Mouse (Mus musculus): Measurements from ENCODE around the gene Chd4. TPM values are rescaled to one million over a fixed set of nuclear protein-coding genes. Genes with fewer than 3 reads are reported as not detected.

Gene Chd4
- total and polyA plus RNA-seq, 3 experiments: 93.0 to 232 (median 173) TPM

- H3K4me1 ChIP-seq (ENCODE audit: control insufficient read depth in 1 of 2, insufficient read depth in 2 of 2, low read length in 2 of 2): peaks cover 0 to 25% of the 10 kb centered on the region in 2 experiments; a peak in 3 of 4 replicates
- no peak for TF ChIP-seq ZMIZ1 (IDR thresholded peaks at IDR 0.05; ENCODE audit: low read depth, low read length)
- no peak for TF ChIP-seq HCFC1 (IDR thresholded peaks at IDR 0.05; ENCODE audit: low read depth, low read length)
- no peak for TF ChIP-seq BHLHE40 (IDR thresholded peaks at IDR 0.05; ENCODE audit: borderline replicate concordance, low read depth, low read length)
- no peak for TF ChIP-seq ZKSCAN1 (IDR thresholded peaks at IDR 0.05; ENCODE audit: low read depth, low read length)
- H3K79me2 ChIP-seq (ENCODE audit: control insufficient read depth, insufficient read depth, low read length, poor library complexity): peaks cover 10% of the 10 kb centered on the region
- no peak overlapping the region for H3K9ac ChIP-seq (ENCODE audit: control insufficient read depth, low read depth, low read length, poor library complexity, severe bottlenecking)
- no peaks in the 10 kb centered on the region for H3K27me3 ChIP-seq (ENCODE audit: control insufficient read depth in 1 of 2, insufficient read depth in 2 of 2, low read length in 2 of 2)
- DNase-seq (ENCODE audit: low read depth, low spot score): no peak
- H3K9me3 ChIP-seq (replicated peaks; ENCODE audit: insufficient read depth, low read length): no peaks in the 10 kb centered on the region
- no peak overlapping the region for H3K27ac ChIP-seq (ENCODE audit: control insufficient read depth, low read depth, low read length)
- peaks cover 0 to 9% of the 10 kb centered on the region in 2 experiments; a peak in 2 of 4 replicates for H3K36me3 ChIP-seq (ENCODE audit: control insufficient read depth in 1 of 2, insufficient read depth in 2 of 2, low read length in 2 of 2)
- H3K4me3 ChIP-seq (ENCODE audit: control insufficient read depth in 1 of 2, insufficient read depth in 1 of 2, low read depth in 2 of 2, low read length in 2 of 2): no peak overlapping the region
Measured at GRCm38 (mm10) chr6:125148251-125148925, 52.6 kb downstream of the Chd4 start.

- H3K9ac ChIP-seq (ENCODE audit: control insufficient read depth, low read depth, low read length, poor library complexity, severe bottlenecking): no peak overlapping the region
- no peak for DNase-seq (ENCODE audit: low read depth, low spot score)
- H3K27ac ChIP-seq (ENCODE audit: control insufficient read depth, low read depth, low read length): no peak overlapping the region
- H3K36me3 ChIP-seq (ENCODE audit: control insufficient read depth in 1 of 2, insufficient read depth in 2 of 2, low read length in 2 of 2): peaks cover 0 to 9% of the 10 kb centered on the region in 2 experiments; a peak in 2 of 4 replicates
- no peaks in the 10 kb centered on the region for H3K9me3 ChIP-seq (replicated peaks; ENCODE audit: insufficient read depth, low read length)
- no peaks in the 10 kb centered on the region for H3K27me3 ChIP-seq (ENCODE audit: control insufficient read depth in 1 of 2, insufficient read depth in 2 of 2, low read length in 2 of 2)
- peaks cover 16% of the 10 kb centered on the region for H3K79me2 ChIP-seq (ENCODE audit: control insufficient read depth, insufficient read depth, low read length, poor library complexity)
- TF ChIP-seq RAD21 (IDR thresholded peaks at IDR 0.05; ENCODE audit: low read depth, low read length) (no peak), MXI1 (IDR thresholded peaks at IDR 0.05; ENCODE audit: low read depth, low read length) (no peak), ZKSCAN1 (IDR thresholded peaks at IDR 0.05; ENCODE audit: low read depth, low read length) (no peak), MAX (IDR thresholded peaks at IDR 0.05; ENCODE audit: low read length) (no peak), KAT2A (conservative IDR thresholded peaks at IDR 0.05; ENCODE audit: low read depth, low read length) (no peak), ZC3H11A (IDR thresholded peaks at IDR 0.05; ENCODE audit: low read depth, low read length) (no peak)
- H3K4me1 ChIP-seq (ENCODE audit: control insufficient read depth in 1 of 2, insufficient read depth in 2 of 2, low read length in 2 of 2): peaks cover 0 to 28% of the 10 kb centered on the region in 2 experiments; a peak in 3 of 4 replicates
- no peak overlapping the region for H3K4me3 ChIP-seq (ENCODE audit: control insufficient read depth in 1 of 2, insufficient read depth in 1 of 2, low read depth in 2 of 2, low read length in 2 of 2)
Measured at GRCm38 (mm10) chr6:125148926-125149568, 53.3 kb downstream of the Chd4 start.

GRCm38 (mm10) chr6:125149569-125149950, 53.8 kb downstream of the Chd4 start:
- H3K4me3 ChIP-seq (ENCODE audit: control insufficient read depth in 1 of 2, insufficient read depth in 1 of 2, low read depth in 2 of 2, low read length in 2 of 2): no peak overlapping the region
- H3K9ac ChIP-seq (ENCODE audit: control insufficient read depth, low read depth, low read length, poor library complexity, severe bottlenecking): no peak overlapping the region
- H3K9me3 ChIP-seq (replicated peaks; ENCODE audit: insufficient read depth, low read length): no peaks in the 10 kb centered on the region
- H3K36me3 ChIP-seq (ENCODE audit: control insufficient read depth in 1 of 2, insufficient read depth in 2 of 2, low read length in 2 of 2): peaks cover 0 to 9% of the 10 kb centered on the region in 2 experiments; a peak in 2 of 4 replicates
- peaks cover 21% of the 10 kb centered on the region for H3K79me2 ChIP-seq (ENCODE audit: control insufficient read depth, insufficient read depth, low read length, poor library complexity)
- H3K4me1 ChIP-seq (ENCODE audit: control insufficient read depth in 1 of 2, insufficient read depth in 2 of 2, low read length in 2 of 2): peaks cover 0 to 28% of the 10 kb centered on the region in 2 experiments; a peak in 3 of 4 replicates
- no peak for TF ChIP-seq TBP (IDR thresholded peaks at IDR 0.05; ENCODE audit: low read depth, low read length)
- no peak for TF ChIP-seq EP300 (IDR thresholded peaks at IDR 0.05; ENCODE audit: low read depth in 1 of 2, low read length in 2 of 2)
- TF ChIP-seq BHLHE40 (IDR thresholded peaks at IDR 0.05; ENCODE audit: borderline replicate concordance, low read depth, low read length): no peak
- no peak for TF ChIP-seq TAL1 (IDR thresholded peaks at IDR 0.05; ENCODE audit: low read length)
- no peak for TF ChIP-seq POLR2AphosphoS5 (IDR thresholded peaks at IDR 0.05; ENCODE audit: borderline replicate concordance, low read depth, low read length)
- no peak for TF ChIP-seq ETS1 (IDR thresholded peaks at IDR 0.05; ENCODE audit: low read depth, low read length)
- TF ChIP-seq NELFE (IDR thresholded peaks at IDR 0.05; ENCODE audit: low read depth, low read length): no peak
- no peak for TF ChIP-seq KAT2A (conservative IDR thresholded peaks at IDR 0.05; ENCODE audit: low read depth, low read length)
- no peak for TF ChIP-seq USF1 (IDR thresholded peaks at IDR 0.05; ENCODE audit: low read depth, low read length)
- TF ChIP-seq GABPA (IDR thresholded peaks at IDR 0.05; ENCODE audit: low read depth, low read length): no peak
- TF ChIP-seq MYB (IDR thresholded peaks at IDR 0.05; ENCODE audit: low read depth, low read length): no peak
- TF ChIP-seq JUND (IDR thresholded peaks at IDR 0.05; ENCODE audit: low read depth, low read length): no peak
- no peak for TF ChIP-seq MAZ (IDR thresholded peaks at IDR 0.05; ENCODE audit: low read depth, low read length)
- DNase-seq (ENCODE audit: low read depth, low spot score): no peak
- H3K27ac ChIP-seq (ENCODE audit: control insufficient read depth, low read depth, low read length): no peak overlapping the region
- H3K27me3 ChIP-seq (ENCODE audit: control insufficient read depth in 1 of 2, insufficient read depth in 2 of 2, low read length in 2 of 2): no peaks in the 10 kb centered on the region
